Mouse (Mus musculus) limb, embryonic 11.5 days (tissue): ENCODE results near the gene 1110004F10Rik. TPM values are rescaled to one million over a fixed set of nuclear protein-coding genes. Genes with fewer than 3 reads are reported as not detected.

ENCODE experiments used
- ATAC-seq: fragments of 200-750 bp; cut with Nextera tagmentation; 2 replicates; pipeline ENCODE4 v1.8.0; 2017; ENCODE audit warnings: low read depth; ENCODE audit not compliant: insufficient number of reproducible peaks, low FRiP score, low TSS enrichment
- DNase-seq: peaks from one replicate; pipeline ENCODE4 v3.0.0-alpha.2; 2015; ENCODE audit warnings: low spot score
- H3K27ac ChIP-seq: fragments of 300-500 bp; sonication (generic); replicated peaks from 2 replicates; pipeline ENCODE4 v1.5.1; 2014; ENCODE audit warnings: low read depth, mild to moderate bottlenecking, low read length
- H3K27me3 ChIP-seq: fragments of 300-500 bp; sonication (generic); 2 replicates; pipeline ENCODE4 v1.6.1; 2014; ENCODE audit warnings: mild to moderate bottlenecking, low read length, mixed read lengths; ENCODE audit not compliant: control insufficient read depth, insufficient read depth
- H3K36me3 ChIP-seq: fragments of 300-500 bp; sonication (generic); 2 replicates; pipeline ENCODE4 v1.6.1; 2014; ENCODE audit warnings: mild to moderate bottlenecking, low read length, moderate library complexity, mixed read lengths; ENCODE audit not compliant: control insufficient read depth, insufficient read depth
- H3K4me1 ChIP-seq: fragments of 300-500 bp; sonication (generic); 2 replicates; pipeline ENCODE4 v1.6.1; 2014; ENCODE audit warnings: low read length, mixed read lengths; ENCODE audit not compliant: control insufficient read depth, insufficient read depth
- H3K4me2 ChIP-seq: fragments of 300-500 bp; sonication (generic); 2 replicates; pipeline ENCODE4 v1.6.1; 2014; ENCODE audit warnings: low read depth, mild to moderate bottlenecking, moderate library complexity; ENCODE audit not compliant: severe bottlenecking
- H3K4me3 ChIP-seq: fragments of 300-500 bp; sonication (generic); 2 replicates; pipeline ENCODE4 v1.5.1; 2014; ENCODE audit warnings: low read depth, low read length
- H3K9ac ChIP-seq: fragments of 300-500 bp; sonication (generic); 2 replicates; pipeline ENCODE4 v1.6.1; 2014; ENCODE audit warnings: mild to moderate bottlenecking, low read length
- H3K9me3 ChIP-seq: fragments of 300-500 bp; sonication (generic); 2 replicates; pipeline ENCODE4 v1.6.1; 2016; ENCODE audit warnings: low read length; ENCODE audit not compliant: control insufficient read depth
- WGBS: fragments of 180-500 bp; shearing (Covaris S2); extraction: QIAGEN DNeasy Blood & Tissue Kit; methylation state at CpG from one replicate; pipeline ENCODE4 v1.1.7; 2014; 5-methylcytosine and 5-hydroxymethylcytosine counted together
- polyA plus RNA-seq: library from polyadenylated mRNA; unstranded; fragments of >200 nt; fragmentation: Nextera tagmentation; extraction: Ambion mirVana; gene quantifications from 2 replicates; pipeline ENCODE4 v1.2.1, GENCODE M21; 2014

Gene 1110004F10Rik
- polyA plus RNA-seq, 1 experiment from 2014 or later: 382 TPM

DNA sequence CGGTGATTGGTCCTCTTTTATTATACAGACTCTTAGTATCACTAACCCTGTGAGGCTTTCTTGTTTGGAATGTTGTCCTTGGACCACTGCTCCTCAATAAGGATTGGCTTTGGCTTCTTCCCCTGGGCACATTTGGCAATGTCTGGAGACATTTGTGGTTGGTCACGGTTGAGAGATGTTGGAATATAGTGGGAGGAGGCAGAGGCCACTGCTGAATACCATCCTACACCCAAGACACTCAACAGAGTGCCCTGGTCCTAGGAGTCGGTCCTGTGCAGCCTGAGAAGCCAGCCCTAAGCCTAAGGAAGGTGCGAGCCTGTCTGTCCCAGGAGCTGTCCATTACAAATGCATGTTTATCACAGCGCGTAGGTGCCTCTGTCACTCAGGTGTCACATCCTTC, 72.3 kb downstream of the 1110004F10Rik start:
- no peak overlapping the region for H3K4me3 ChIP-seq
- H3K27me3 ChIP-seq: no peaks in the 10 kb centered on the region
- no peak overlapping the region for H3K4me2 ChIP-seq
- H3K36me3 ChIP-seq: no peaks in the 10 kb centered on the region
- WGBS: 83% methylated on average over 6 of the region's 6 CpGs
- no peak for ATAC-seq
- no peaks in the 10 kb centered on the region for H3K9me3 ChIP-seq
- no peaks in the 10 kb centered on the region for H3K4me1 ChIP-seq
- no peak overlapping the region for H3K27ac ChIP-seq
- no peak for DNase-seq
- H3K9ac ChIP-seq: no peak overlapping the region

DNA sequence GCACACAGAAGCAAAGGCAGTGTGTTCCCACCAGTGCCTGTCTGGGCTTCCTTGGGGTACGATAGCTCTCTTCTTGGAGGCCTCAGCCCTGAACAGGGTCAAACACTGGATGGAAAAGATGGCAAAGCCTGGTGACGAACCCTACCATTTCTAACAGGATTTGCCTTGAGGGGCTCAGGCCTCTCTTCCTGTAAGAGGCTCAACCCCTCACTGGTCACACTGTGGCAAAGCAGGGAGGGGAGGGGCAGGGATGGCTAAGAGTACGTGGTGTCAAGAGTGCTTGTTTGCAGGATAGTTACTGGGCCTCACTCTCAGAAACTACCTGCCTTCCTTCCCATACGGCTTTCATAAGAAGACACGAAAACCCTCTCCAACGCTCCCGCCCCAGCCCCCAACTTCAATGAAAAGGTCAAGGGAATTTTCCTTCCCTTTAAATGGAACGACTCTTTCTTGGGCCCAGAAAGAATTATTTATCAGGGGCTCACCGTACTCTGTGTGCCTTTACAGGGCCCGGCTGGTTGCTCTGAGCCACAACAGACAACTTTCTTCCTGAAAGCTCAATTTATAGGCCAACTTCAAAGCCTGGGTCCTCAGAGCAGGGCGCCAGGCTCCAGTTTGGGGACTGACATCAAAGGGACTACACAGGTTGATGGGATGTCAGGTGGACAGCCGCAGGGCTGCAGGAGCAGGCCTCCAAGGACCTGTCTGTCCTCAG, 76.2 kb downstream of the 1110004F10Rik start:
- no peak overlapping the region for H3K4me3 ChIP-seq
- H3K36me3 ChIP-seq: no peaks in the 10 kb centered on the region
- H3K9ac ChIP-seq: no peak overlapping the region
- H3K4me1 ChIP-seq: no peaks in the 10 kb centered on the region
- H3K9me3 ChIP-seq: no peaks in the 10 kb centered on the region
- WGBS: 33% methylated on average over 12 of the region's 12 CpGs
- DNase-seq: no peak
- H3K27ac ChIP-seq: no peak overlapping the region
- H3K4me2 ChIP-seq: no peak overlapping the region
- no peak for ATAC-seq
- H3K27me3 ChIP-seq: no peaks in the 10 kb centered on the region

DNA sequence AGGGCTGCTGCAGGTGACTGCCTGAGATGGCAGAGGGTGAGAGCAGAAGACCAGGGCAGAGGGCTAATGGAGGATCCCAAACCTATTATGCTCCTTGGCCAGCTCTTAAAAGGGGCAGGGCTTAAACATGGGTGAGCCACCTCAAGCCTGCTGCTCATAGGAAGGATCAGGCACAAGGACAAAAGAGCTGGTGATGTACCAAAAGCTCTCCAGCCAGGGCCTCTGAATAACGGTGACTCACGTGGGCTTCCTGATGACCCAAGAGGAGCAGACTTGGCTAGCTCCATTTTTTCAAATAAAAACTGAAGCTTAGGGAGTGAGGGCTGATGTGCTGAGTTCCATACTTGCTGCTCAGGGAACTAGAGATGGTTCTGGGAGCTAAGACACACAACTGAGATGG, 76.8 kb downstream of the 1110004F10Rik start:
- Histone ChIP-seq H3K9me3 (no peaks in the 10 kb centered on the region), H3K9ac (no peak overlapping the region), H3K36me3 (no peaks in the 10 kb centered on the region), H3K27me3 (no peaks in the 10 kb centered on the region), H3K4me1 (no peaks in the 10 kb centered on the region), H3K4me2 (no peak overlapping the region), H3K4me3 (no peak overlapping the region), H3K27ac (no peak overlapping the region)
- 78% methylated on average over 2 of the region's 2 CpGs for WGBS
- DNase-seq: no peak
- ATAC-seq: no peak

DNA sequence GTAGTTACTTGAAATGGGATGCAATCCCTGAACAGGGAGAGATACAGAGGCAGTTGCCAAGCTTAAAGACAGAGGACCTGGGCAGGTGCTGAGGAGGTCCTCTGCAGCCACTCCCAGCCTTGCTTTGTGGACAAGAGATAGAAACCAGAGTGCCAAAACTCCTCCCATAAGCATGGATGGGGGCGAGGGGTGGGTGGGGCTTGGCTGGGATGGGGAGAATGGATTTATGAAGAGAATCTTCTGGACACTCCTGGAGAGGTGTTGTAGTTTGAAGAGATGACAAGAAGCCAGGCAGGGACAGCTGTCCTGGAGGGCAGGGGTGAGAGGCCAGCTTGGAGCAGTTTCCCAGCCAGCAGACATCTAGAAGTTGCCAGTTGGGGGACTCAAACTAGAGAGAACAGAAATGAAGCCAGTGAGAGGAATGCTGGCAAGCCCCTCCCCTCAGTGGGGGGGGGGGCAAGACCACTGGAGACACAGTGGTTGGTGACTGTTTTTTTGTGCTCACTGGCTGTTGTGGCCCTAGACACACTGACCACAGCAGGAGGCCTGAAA, 80.2 kb downstream of the 1110004F10Rik start:
- Histone ChIP-seq H3K27ac (no peak overlapping the region), H3K4me2 (no peak overlapping the region), H3K9me3 (no peaks in the 10 kb centered on the region), H3K27me3 (no peaks in the 10 kb centered on the region), H3K4me1 (no peaks in the 10 kb centered on the region), H3K36me3 (no peaks in the 10 kb centered on the region), H3K9ac (no peak overlapping the region), H3K4me3 (no peak overlapping the region)
- DNase-seq (no peak), ATAC-seq (no peak)
- 80% methylated on average over 1 of the region's 1 CpGs for WGBS

DNA sequence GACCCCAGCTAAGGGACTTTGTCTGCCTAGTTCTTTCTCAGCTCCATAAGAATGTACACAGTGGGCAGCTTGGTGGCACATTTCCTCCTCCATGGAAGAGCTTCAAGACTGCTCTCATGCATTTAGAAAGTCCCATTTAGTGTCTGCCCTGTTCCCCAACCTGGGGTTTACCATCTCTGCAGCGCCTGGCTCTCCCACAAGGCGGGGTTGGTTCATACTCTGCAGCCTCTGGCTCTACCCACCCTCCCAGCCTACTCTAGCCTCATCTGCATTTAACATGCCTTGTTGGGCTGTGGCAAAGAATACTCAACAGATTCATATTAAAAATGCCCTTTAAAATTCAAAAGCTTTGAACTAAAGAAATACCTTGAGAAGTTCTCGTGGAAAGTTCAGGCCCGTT, 81.5 kb downstream of the 1110004F10Rik start:
- Histone ChIP-seq H3K36me3 (no peaks in the 10 kb centered on the region), H3K9me3 (no peaks in the 10 kb centered on the region), H3K4me2 (no peak overlapping the region), H3K27me3 (no peaks in the 10 kb centered on the region), H3K27ac (no peak overlapping the region), H3K9ac (no peak overlapping the region), H3K4me3 (no peak overlapping the region), H3K4me1 (0 out of 2 replicates have a peak, but pooled peaks cover 3% of the 10 kb centered on the region)
- WGBS: 94% methylated on average over 4 of the region's 4 CpGs
- no peak for DNase-seq
- ATAC-seq: no peak

DNA sequence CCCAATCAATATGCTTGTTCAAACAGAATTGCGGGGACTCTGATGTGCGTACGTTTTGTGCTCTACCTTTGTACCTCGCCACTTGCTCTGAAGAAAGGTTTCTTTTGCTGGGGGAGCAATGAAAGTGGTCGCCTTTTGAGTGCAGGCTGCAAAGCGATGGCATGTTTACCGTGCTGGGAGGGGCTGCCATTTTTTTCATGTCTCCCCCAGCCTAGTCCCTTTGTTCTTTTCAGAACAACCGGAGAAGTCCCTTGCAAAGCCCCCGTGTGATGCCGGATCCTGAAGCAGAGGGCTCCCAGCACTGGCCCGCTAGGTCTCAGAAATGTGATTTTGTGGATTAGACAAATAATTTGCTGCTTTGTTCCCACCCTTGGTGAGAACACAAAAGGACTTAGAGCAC, 82.0 kb downstream of the 1110004F10Rik start:
- Histone ChIP-seq H3K27ac (no peak overlapping the region), H3K9ac (no peak overlapping the region), H3K9me3 (no peaks in the 10 kb centered on the region), H3K4me3 (no peak overlapping the region), H3K4me2 (no peak overlapping the region), H3K4me1 (0 out of 2 replicates have a peak, but pooled peaks cover 3% of the 10 kb centered on the region), H3K27me3 (no peaks in the 10 kb centered on the region), H3K36me3 (no peaks in the 10 kb centered on the region)
- ATAC-seq (no peak), DNase-seq (no peak)
- 76% methylated on average over 11 of the region's 11 CpGs for WGBS

DNA sequence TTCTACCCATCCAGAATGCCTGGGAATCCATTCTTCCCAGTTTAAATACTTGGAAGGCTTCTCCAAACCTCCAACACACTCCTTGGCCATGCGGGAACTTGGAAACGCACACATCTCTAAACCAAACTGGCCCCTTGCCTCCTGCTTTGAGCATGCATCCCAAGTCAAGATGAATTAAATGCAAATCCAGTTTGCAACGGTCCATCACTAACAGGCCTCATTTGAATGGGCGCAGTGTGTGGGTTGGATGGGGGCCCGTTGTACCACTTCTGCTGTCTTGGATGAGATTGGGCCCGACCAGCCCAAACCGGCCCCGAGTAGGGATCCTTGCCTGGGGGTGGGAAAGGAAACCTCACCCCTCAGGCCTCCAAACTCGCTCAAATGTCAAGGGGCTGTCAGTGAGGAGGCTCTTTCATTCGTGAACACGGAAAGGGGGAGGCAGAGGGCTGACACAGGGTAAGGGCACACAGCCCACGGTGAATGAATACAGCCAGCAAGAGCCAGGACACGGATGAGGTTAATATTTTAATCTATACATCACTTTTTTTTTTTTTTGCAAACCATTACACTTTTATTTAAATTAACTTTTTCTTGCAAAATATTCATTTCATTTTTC, 83.9 kb downstream of the 1110004F10Rik start:
- 86% methylated on average over 13 of the region's 13 CpGs for WGBS

DNA sequence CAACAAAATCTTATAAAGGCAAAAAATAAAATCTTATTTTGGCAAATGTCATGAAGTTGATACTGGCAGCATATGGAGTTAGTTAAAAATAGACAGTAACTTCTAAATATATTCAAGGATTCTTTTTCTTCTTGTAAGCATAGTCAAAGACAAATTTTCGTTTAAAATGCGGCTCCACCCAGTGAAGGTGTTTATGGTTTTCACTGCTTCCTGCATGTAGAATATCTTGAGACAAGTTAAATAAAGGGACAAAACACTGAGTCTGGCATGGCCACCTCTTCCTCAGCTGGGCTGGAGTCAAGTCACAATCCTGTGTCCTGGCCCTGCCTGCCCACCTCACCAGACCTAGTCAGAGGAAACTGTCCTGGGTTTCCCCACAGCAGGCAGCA, 84.4 kb downstream of the 1110004F10Rik start:
- H3K9ac ChIP-seq: no peak overlapping the region
- no peak overlapping the region for H3K27ac ChIP-seq
- ATAC-seq: no peak
- H3K4me3 ChIP-seq: no peak overlapping the region
- DNase-seq: no peak
- WGBS: 84% methylated on average over 2 of the region's 2 CpGs
- no peak overlapping the region for H3K4me2 ChIP-seq
- H3K36me3 ChIP-seq: no peaks in the 10 kb centered on the region
- H3K4me1 ChIP-seq: 0 out of 2 replicates have a peak, but pooled peaks cover 3% of the 10 kb centered on the region
- H3K9me3 ChIP-seq: no peaks in the 10 kb centered on the region
- H3K27me3 ChIP-seq: no peaks in the 10 kb centered on the region

More for the DNA sequence above, 83.9 kb downstream of the 1110004F10Rik start:
- no peaks in the 10 kb centered on the region for H3K9me3 ChIP-seq
- no peak overlapping the region for H3K4me2 ChIP-seq
- H3K9ac ChIP-seq: no peak overlapping the region
- H3K27me3 ChIP-seq: no peaks in the 10 kb centered on the region
- no peaks in the 10 kb centered on the region for H3K36me3 ChIP-seq
- DNase-seq (no peak), ATAC-seq (no peak)
- no peak overlapping the region for H3K27ac ChIP-seq
- H3K4me1 ChIP-seq: 0 out of 2 replicates have a peak, but pooled peaks cover 3% of the 10 kb centered on the region
- no peak overlapping the region for H3K4me3 ChIP-seq
